Mouse (Mus musculus) CH12.LX (cell line): Measurements from ENCODE around the gene Slc2a5.

Experiments used
- CHD1 ChIP-seq: IDR thresholded peaks from 2 replicates; pipeline ENCODE4 v1.6.1; 2012; ENCODE audit warnings: low read depth, low read length, improper control_type of control experiment, inconsistent platforms
- CTCF ChIP-seq, 2 experiments: IDR thresholded peaks in 1 of 2; conservative IDR thresholded peaks in 1 of 2; 2 replicates each; pipeline ENCODE4 v1.5.1; 2011 to 2012; ENCODE audit warnings: low read depth in 2 of 2, low read length in 2 of 2, improper control_type of control experiment in 1 of 2, inconsistent platforms in 1 of 2, mild to moderate bottlenecking in 1 of 2, moderate library complexity in 1 of 2
- E2F4 ChIP-seq: IDR thresholded peaks from 2 replicates; pipeline ENCODE4 v1.6.1; 2011; ENCODE audit warnings: low read depth, low read length, improper control_type of control experiment; ENCODE audit not compliant: insufficient replicate concordance
- ELF1 ChIP-seq: IDR thresholded peaks from 2 replicates; pipeline ENCODE4 v1.6.1; 2014; ENCODE audit warnings: low read depth, mild to moderate bottlenecking, inconsistent platforms, low read length, improper control_type of control experiment
- EP300 ChIP-seq: IDR thresholded peaks from 2 replicates; pipeline ENCODE4 v1.6.1; 2011; ENCODE audit warnings: low read length, improper control_type of control experiment
- GABPA ChIP-seq: IDR thresholded peaks from 2 replicates; pipeline ENCODE4 v1.6.1; 2012; ENCODE audit warnings: low read depth, low read length, improper control_type of control experiment, inconsistent platforms; ENCODE audit not compliant: insufficient replicate concordance
- IRF4 ChIP-seq: IDR thresholded peaks from 2 replicates; pipeline ENCODE4 v1.6.1; 2014; ENCODE audit warnings: low read depth, mild to moderate bottlenecking, inconsistent platforms, low read length, improper control_type of control experiment
- JUND ChIP-seq: conservative IDR thresholded peaks from 2 replicates; pipeline ENCODE4 v1.6.1; 2011; ENCODE audit warnings: low read depth, low read length, improper control_type of control experiment
- MAX ChIP-seq: IDR thresholded peaks from 2 replicates; pipeline ENCODE4 v1.6.1; 2011; ENCODE audit warnings: low read length, improper control_type of control experiment
- MAZ ChIP-seq: IDR thresholded peaks from 2 replicates; pipeline ENCODE4 v1.6.1; 2012; ENCODE audit warnings: low read depth, mild to moderate bottlenecking, inconsistent platforms, low read length, improper control_type of control experiment, moderate library complexity
- POLR2A ChIP-seq: IDR thresholded peaks from 2 replicates; pipeline ENCODE4 v1.6.1; 2011; ENCODE audit warnings: low read depth, mild to moderate bottlenecking, improper control_type of control experiment, low read length
- POLR2AphosphoS2 ChIP-seq: IDR thresholded peaks from 2 replicates; pipeline ENCODE4 v1.6.1; 2011; ENCODE audit warnings: low read depth, low read length, improper control_type of control experiment
- TCF12 ChIP-seq: IDR thresholded peaks from 2 replicates; pipeline ENCODE4 v1.6.1; 2014; ENCODE audit warnings: low read depth, mild to moderate bottlenecking, inconsistent platforms, low read length, improper control_type of control experiment
- USF2 ChIP-seq: conservative IDR thresholded peaks from 2 replicates; pipeline ENCODE4 v1.6.1; 2011; ENCODE audit warnings: low read depth, low read length, improper control_type of control experiment

DNA sequence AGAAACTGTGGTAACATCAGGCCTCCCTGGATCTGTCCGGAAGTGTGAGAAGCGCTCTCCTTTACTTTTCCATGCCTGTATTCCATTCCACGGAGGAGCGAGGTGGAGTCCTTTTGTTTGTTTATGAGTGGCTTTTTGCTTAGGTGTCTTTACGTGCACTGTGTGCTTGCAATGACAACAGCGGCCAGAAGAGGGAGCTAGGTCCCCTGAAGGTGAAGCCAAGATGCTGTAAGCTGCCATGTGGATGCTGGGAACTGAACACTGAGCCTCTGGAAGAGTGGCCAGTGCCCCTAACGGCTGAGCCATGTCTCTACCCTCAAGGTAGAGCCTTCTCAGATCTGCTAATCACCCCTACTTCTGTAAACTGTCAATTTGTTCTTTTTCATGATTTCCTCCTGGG lies 62.2 kb downstream of the Slc2a5 start:
- no peak for TF ChIP-seq E2F4
- TF ChIP-seq IRF4, result no peak
- no peak for TF ChIP-seq CHD1
- TF ChIP-seq TCF12, result no peak
- no peak for TF ChIP-seq MAX
- TF ChIP-seq MAZ, result no peak
- no peak for TF ChIP-seq POLR2A
- TF ChIP-seq JUND, result no peak
- TF ChIP-seq USF2, result no peak
- TF ChIP-seq CTCF (conservative IDR thresholded peaks at IDR 0.05 in 1 of 2, IDR thresholded peaks at IDR 0.05 in 1 of 2; ENCODE audit: low read depth in 2 of 2, low read length in 2 of 2), result peak; percentile 31 to 33; a peak in 2 of 4 replicates
- no peak for TF ChIP-seq POLR2AphosphoS2
- TF ChIP-seq GABPA, result no peak
- TF ChIP-seq ELF1, result no peak
- TF ChIP-seq EP300, result no peak
